Mouse (Mus musculus) ES-Bruce4 (cell line): ENCODE measurements around the gene Luzp1. TPM values are rescaled to one million over a fixed set of nuclear protein-coding genes. Genes with fewer than 3 reads are reported as not detected.

Source experiments
- H3K27ac ChIP-seq: 2 replicates; pipeline ENCODE4 v1.5.1; 2012; ENCODE audit warnings: low read length, inconsistent platforms; ENCODE audit not compliant: insufficient read depth
- H3K27me3 ChIP-seq: 2 replicates; pipeline ENCODE4 v1.6.1; 2012; ENCODE audit warnings: mild to moderate bottlenecking, low read length, inconsistent platforms; ENCODE audit not compliant: control insufficient read depth, poor library complexity, insufficient read depth, severe bottlenecking
- H3K36me3 ChIP-seq: 2 replicates; pipeline ENCODE4 v1.6.1; 2012; ENCODE audit warnings: inconsistent platforms, mild to moderate bottlenecking, low read length, moderate library complexity; ENCODE audit not compliant: control insufficient read depth, poor library complexity, insufficient read depth, severe bottlenecking
- H3K4me1 ChIP-seq: one replicate; pipeline ENCODE4 v1.8.1; 2011; ENCODE audit warnings: low read length; ENCODE audit not compliant: control insufficient read depth, insufficient read depth
- H3K4me3 ChIP-seq: 2 replicates; pipeline ENCODE4 v1.5.1; 2011; ENCODE audit warnings: low read depth, mild to moderate bottlenecking, low read length
- H3K9ac ChIP-seq: 2 replicates; pipeline ENCODE4 v1.6.1; 2012; ENCODE audit warnings: low read depth, mild to moderate bottlenecking, inconsistent platforms; ENCODE audit not compliant: poor library complexity, severe bottlenecking
- H3K9me3 ChIP-seq: replicated peaks from 2 replicates; pipeline ENCODE4 v1.6.1; 2012; ENCODE audit warnings: mild to moderate bottlenecking, low read length, inconsistent platforms; ENCODE audit not compliant: control insufficient read depth, poor library complexity, insufficient read depth, severe bottlenecking
- CTCF ChIP-seq: IDR thresholded peaks from one replicate; pipeline ENCODE4 v1.8.1; 2011; ENCODE audit warnings: low read depth, low read length
- EP300 ChIP-seq: IDR thresholded peaks from 2 replicates; pipeline ENCODE4 v1.6.1; 2011; ENCODE audit warnings: low read depth, low read length; ENCODE audit not compliant: insufficient read depth
- POLR2A ChIP-seq: IDR thresholded peaks from one replicate; pipeline ENCODE4 v1.8.1; 2011; ENCODE audit warnings: low read length; ENCODE audit not compliant: insufficient read depth
- polyA plus RNA-seq: library from polyadenylated mRNA; stranded (reverse); fragments of >200 nt; gene quantifications from 2 replicates; pipeline ENCODE4 v1.2.4, GENCODE M21; 2011; ENCODE audit warnings: low read depth; ENCODE audit not compliant: missing spikeins, insufficient read depth, insufficient read length

Luzp1 gene
- polyA plus RNA-seq, 1 experiment, result 73.0 TPM

GRCm38 (mm10) chr4:136495993-136496392, 26.4 kb downstream of the Luzp1 start:
- no peaks in the 10 kb centered on the region for H3K4me1 ChIP-seq
- no peak overlapping the region for H3K4me3 ChIP-seq
- H3K9ac ChIP-seq, result no peak overlapping the region
- no peaks in the 10 kb centered on the region for H3K9me3 ChIP-seq
- no peaks in the 10 kb centered on the region for H3K27me3 ChIP-seq
- H3K36me3 ChIP-seq, result no peaks in the 10 kb centered on the region
- TF ChIP-seq CTCF, result no peak
- no peak for TF ChIP-seq EP300
- TF ChIP-seq POLR2A, result no peak
- no peak overlapping the region for H3K27ac ChIP-seq

DNA sequence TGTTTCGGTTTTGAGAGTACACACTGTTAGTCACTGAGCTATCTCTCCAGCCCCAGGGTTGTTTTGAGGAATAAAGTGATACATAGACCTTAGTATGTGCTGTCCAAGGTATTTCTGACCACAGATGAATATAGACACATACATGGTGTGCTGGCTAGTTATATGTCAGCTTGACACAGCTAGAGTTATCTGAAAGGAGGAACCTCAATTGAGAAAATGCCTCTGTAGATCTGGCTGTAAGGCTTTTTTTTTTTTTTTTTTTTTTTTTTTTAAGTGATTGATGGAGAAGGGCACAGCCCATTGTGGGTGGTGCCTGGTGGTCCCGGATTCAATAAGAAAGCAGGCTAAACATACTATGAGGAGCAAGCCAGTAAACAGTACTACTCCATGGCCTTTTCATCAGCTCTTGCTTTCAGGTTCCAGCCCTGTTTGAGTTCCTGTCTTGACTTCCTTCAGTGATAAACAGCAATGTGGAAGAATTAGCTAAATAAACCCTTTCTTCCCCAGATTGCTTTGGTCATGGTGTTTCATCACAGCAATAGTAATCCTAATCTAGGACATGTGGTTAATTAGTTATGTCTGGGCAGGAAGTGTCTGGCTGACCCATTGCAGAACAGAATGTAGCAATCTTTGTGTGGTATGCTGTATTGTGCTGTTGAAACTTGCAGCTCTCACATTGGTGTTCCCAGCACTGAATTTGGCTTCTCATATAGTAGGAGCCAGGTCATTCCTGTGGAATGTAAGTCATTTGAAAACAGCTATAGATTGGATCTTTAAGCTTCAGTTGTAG, 36.1 kb downstream of the Luzp1 start:
- Histone ChIP-seq H3K27ac (no peak overlapping the region), H3K36me3 (no peaks in the 10 kb centered on the region), H3K9me3 (no peaks in the 10 kb centered on the region), H3K4me1 (no peaks in the 10 kb centered on the region), H3K9ac (no peak overlapping the region), H3K27me3 (no peaks in the 10 kb centered on the region), H3K4me3 (no peak overlapping the region)
- TF ChIP-seq CTCF, result no peak
- no peak for TF ChIP-seq POLR2A
- TF ChIP-seq EP300, result no peak

GRCm38 (mm10) chr4:136509857-136510256, 40.3 kb downstream of the Luzp1 start:
- Histone ChIP-seq H3K36me3 (no peaks in the 10 kb centered on the region), H3K9me3 (no peaks in the 10 kb centered on the region), H3K4me1 (no peaks in the 10 kb centered on the region), H3K4me3 (no peak overlapping the region), H3K9ac (no peak overlapping the region), H3K27me3 (no peaks in the 10 kb centered on the region), H3K27ac (no peak overlapping the region)
- TF ChIP-seq POLR2A (no peak), EP300 (no peak), CTCF (no peak)

GRCm38 (mm10) chr4:136511708-136512107, 42.1 kb downstream of the Luzp1 start:
- Histone ChIP-seq H3K36me3 (no peaks in the 10 kb centered on the region), H3K9ac (no peak overlapping the region), H3K4me1 (no peaks in the 10 kb centered on the region), H3K9me3 (no peaks in the 10 kb centered on the region), H3K27me3 (no peaks in the 10 kb centered on the region), H3K4me3 (no peak overlapping the region), H3K27ac (no peak overlapping the region)
- TF ChIP-seq CTCF (no peak), EP300 (no peak), POLR2A (no peak)

DNA sequence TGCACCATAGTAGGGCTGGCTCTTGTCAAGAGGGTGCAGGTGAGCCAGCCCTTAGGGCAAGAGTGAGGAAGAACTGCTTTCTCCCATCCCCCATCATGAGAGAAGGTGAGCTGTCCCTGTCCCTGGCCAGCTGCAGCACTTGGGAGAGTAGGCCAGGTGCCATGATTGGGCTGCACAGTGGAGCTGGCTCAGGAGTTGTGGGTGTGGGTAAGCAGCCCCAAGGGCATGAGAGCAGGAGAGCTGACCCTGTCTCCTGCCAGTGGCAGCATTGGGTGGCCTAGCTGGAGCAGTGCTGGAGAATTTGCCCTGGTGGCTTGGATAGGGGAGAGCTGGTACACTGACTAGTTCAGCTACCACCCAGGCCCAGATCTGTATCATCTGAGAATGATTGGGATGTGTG, 43.3 kb downstream of the Luzp1 start:
- Histone ChIP-seq H3K9ac (no peak overlapping the region), H3K9me3 (no peaks in the 10 kb centered on the region), H3K4me3 (no peak overlapping the region), H3K27ac (no peak overlapping the region), H3K36me3 (no peaks in the 10 kb centered on the region), H3K27me3 (no peaks in the 10 kb centered on the region), H3K4me1 (no peaks in the 10 kb centered on the region)
- TF ChIP-seq POLR2A (no peak), EP300 (no peak), CTCF (no peak)

DNA sequence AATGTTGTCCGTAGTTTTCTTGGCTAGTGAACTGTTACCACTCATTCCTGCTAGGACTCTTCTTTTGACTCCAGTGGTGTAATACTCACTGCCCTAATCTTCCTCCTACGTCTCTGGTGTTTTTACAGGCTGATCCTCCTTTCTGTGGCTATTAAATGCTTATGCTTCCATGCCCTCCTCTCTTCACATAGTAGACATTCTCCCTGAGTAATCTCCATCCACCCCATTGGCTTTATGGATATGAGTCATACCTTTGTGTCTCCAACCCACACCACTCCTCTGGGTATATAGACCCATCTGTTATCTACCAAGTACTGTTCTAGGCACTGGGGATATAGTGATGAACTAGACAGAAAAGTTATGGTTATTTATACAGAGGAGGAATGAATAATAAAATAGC, 48.6 kb downstream of the Luzp1 start:
- Histone ChIP-seq H3K4me3 (no peak overlapping the region), H3K27me3 (no peaks in the 10 kb centered on the region), H3K9ac (no peak overlapping the region), H3K4me1 (no peaks in the 10 kb centered on the region), H3K27ac (no peak overlapping the region), H3K36me3 (no peaks in the 10 kb centered on the region), H3K9me3 (no peaks in the 10 kb centered on the region)
- TF ChIP-seq POLR2A (no peak), EP300 (no peak), CTCF (no peak)
